Mouse (Mus musculus): Measurements from ENCODE around the gene Gm10570. TPM values are rescaled to one million over a fixed set of nuclear protein-coding genes. Genes with fewer than 3 reads are reported as not detected.

Gene Gm10570
- polyA plus RNA-seq, 1 experiment from 2014 or later, result not detected

- H3K27me3 ChIP-seq (ENCODE audit: insufficient read depth, low read length), result no peaks in the 10 kb centered on the region
- H3K4me3 ChIP-seq (ENCODE audit: low read depth, low read length), result no peak overlapping the region
- H3K9me3 ChIP-seq (ENCODE audit: low read depth, low read length), result no peaks in the 10 kb centered on the region
- H3K9ac ChIP-seq, result no peak overlapping the region
- no peak overlapping the region for H3K27ac ChIP-seq (ENCODE audit: low read depth)
- DNase-seq (no peak), ATAC-seq (ENCODE audit: insufficient read depth) (no peak)
- no peaks in the 10 kb centered on the region for H3K4me1 ChIP-seq (ENCODE audit: insufficient read depth)
- no peak overlapping the region for H3K4me2 ChIP-seq
- WGBS, result 76% methylated on average over 9 of the region's 9 CpGs
- H3K36me3 ChIP-seq (ENCODE audit: insufficient read depth), result peaks cover 62% of the 10 kb centered on the region
- TF ChIP-seq CTCF (IDR thresholded peaks at IDR 0.05; ENCODE audit: low read depth), result no peak
Measured at GRCm38 (mm10) chr4:130327366-130327765, 18.9 kb upstream of the Gm10570 start.

- ATAC-seq (ENCODE audit: insufficient read depth), result no peak
- 93% methylated on average over 2 of the region's 2 CpGs for WGBS
Measured at GRCm38 (mm10) chr4:130325446-130325845, 17.0 kb upstream of the Gm10570 start.

GRCm38 (mm10) chr4:130323607-130324006 lies 15.1 kb upstream of the Gm10570 start:
- TF ChIP-seq CTCF (IDR thresholded peaks at IDR 0.05; ENCODE audit: low read depth), result no peak
- no peak for ATAC-seq (ENCODE audit: insufficient read depth)
- DNase-seq, result no peak
- Histone ChIP-seq H3K27ac (ENCODE audit: low read depth) (peak overlapping the region; percentile 36; the same call in 1 of the 2 replicates), H3K4me1 (ENCODE audit: insufficient read depth) (no peaks in the 10 kb centered on the region), H3K4me3 (ENCODE audit: low read depth, low read length) (no peak overlapping the region), H3K27me3 (ENCODE audit: insufficient read depth, low read length) (no peaks in the 10 kb centered on the region), H3K36me3 (ENCODE audit: insufficient read depth) (peaks cover 68% of the 10 kb centered on the region), H3K4me2 (no peak overlapping the region), H3K9ac (no peak overlapping the region), H3K9me3 (ENCODE audit: low read depth, low read length) (no peaks in the 10 kb centered on the region)
- 59% methylated on average over 5 of the region's 5 CpGs for WGBS

More at GRCm38 (mm10) chr4:130325446-130325845, 17.0 kb upstream of the Gm10570 start:
- TF ChIP-seq CTCF (IDR thresholded peaks at IDR 0.05; ENCODE audit: low read depth), result 0 out of 2 replicates have a peak, but pooled peaks have one; percentile 21
- no peak for DNase-seq
- Histone ChIP-seq H3K27me3 (ENCODE audit: insufficient read depth, low read length) (no peaks in the 10 kb centered on the region), H3K27ac (ENCODE audit: low read depth) (no peak overlapping the region), H3K9ac (no peak overlapping the region), H3K4me1 (ENCODE audit: insufficient read depth) (no peaks in the 10 kb centered on the region), H3K4me2 (no peak overlapping the region), H3K36me3 (ENCODE audit: insufficient read depth) (peaks cover 62% of the 10 kb centered on the region), H3K4me3 (ENCODE audit: low read depth, low read length) (no peak overlapping the region), H3K9me3 (ENCODE audit: low read depth, low read length) (no peaks in the 10 kb centered on the region)

- 62% methylated on average over 1 of the region's 1 CpGs for WGBS
- no peak for TF ChIP-seq CTCF (IDR thresholded peaks at IDR 0.05; ENCODE audit: low read depth)
- H3K27ac ChIP-seq (ENCODE audit: low read depth), result peak overlapping the region; percentile 36; the same call in 1 of the 2 replicates
Measured at GRCm38 (mm10) chr4:130323165-130323564, 14.7 kb upstream of the Gm10570 start.

GRCm38 (mm10) chr4:130322567-130322966 lies 14.1 kb upstream of the Gm10570 start:
- no peak overlapping the region for H3K9ac ChIP-seq
- H3K4me3 ChIP-seq (ENCODE audit: low read depth, low read length), result no peak overlapping the region
- no peak overlapping the region for H3K27ac ChIP-seq (ENCODE audit: low read depth)
- peaks cover 63% of the 10 kb centered on the region for H3K36me3 ChIP-seq (ENCODE audit: insufficient read depth)
- H3K4me2 ChIP-seq, result no peak overlapping the region
- no peak for DNase-seq
- no peak for TF ChIP-seq CTCF (IDR thresholded peaks at IDR 0.05; ENCODE audit: low read depth)
- H3K27me3 ChIP-seq (ENCODE audit: insufficient read depth, low read length), result no peaks in the 10 kb centered on the region
- no peaks in the 10 kb centered on the region for H3K9me3 ChIP-seq (ENCODE audit: low read depth, low read length)
- ATAC-seq (ENCODE audit: insufficient read depth), result no peak
- WGBS, result 72% methylated on average over 7 of the region's 7 CpGs
- H3K4me1 ChIP-seq (ENCODE audit: insufficient read depth), result no peaks in the 10 kb centered on the region

More at GRCm38 (mm10) chr4:130323165-130323564, 14.7 kb upstream of the Gm10570 start:
- Histone ChIP-seq H3K36me3 (ENCODE audit: insufficient read depth) (peaks cover 65% of the 10 kb centered on the region), H3K27me3 (ENCODE audit: insufficient read depth, low read length) (no peaks in the 10 kb centered on the region), H3K4me2 (no peak overlapping the region), H3K9ac (no peak overlapping the region), H3K4me3 (ENCODE audit: low read depth, low read length) (no peak overlapping the region), H3K9me3 (ENCODE audit: low read depth, low read length) (no peaks in the 10 kb centered on the region), H3K4me1 (ENCODE audit: insufficient read depth) (no peaks in the 10 kb centered on the region)
- ATAC-seq (ENCODE audit: insufficient read depth), result no peak
- no peak for DNase-seq

GRCm38 (mm10) chr4:130321640-130322039 lies 13.2 kb upstream of the Gm10570 start:
- peaks cover 58% of the 10 kb centered on the region for H3K36me3 ChIP-seq (ENCODE audit: insufficient read depth)

GRCm38 (mm10) chr4:130319564-130319963 lies 11.1 kb upstream of the Gm10570 start:
- Histone ChIP-seq H3K36me3 (ENCODE audit: insufficient read depth) (peaks cover 61% of the 10 kb centered on the region), H3K4me2 (no peak overlapping the region), H3K27me3 (ENCODE audit: insufficient read depth, low read length) (no peaks in the 10 kb centered on the region), H3K4me3 (ENCODE audit: low read depth, low read length) (no peak overlapping the region), H3K9ac (no peak overlapping the region), H3K4me1 (ENCODE audit: insufficient read depth) (no peaks in the 10 kb centered on the region), H3K27ac (ENCODE audit: low read depth) (no peak overlapping the region), H3K9me3 (ENCODE audit: low read depth, low read length) (no peaks in the 10 kb centered on the region)
- TF ChIP-seq CTCF (IDR thresholded peaks at IDR 0.05; ENCODE audit: low read depth), result no peak
- DNase-seq, result no peak
- no peak for ATAC-seq (ENCODE audit: insufficient read depth)
- WGBS, result 79% methylated on average over 7 of the region's 7 CpGs

More at GRCm38 (mm10) chr4:130321640-130322039, 13.2 kb upstream of the Gm10570 start:
- no peak for TF ChIP-seq CTCF (IDR thresholded peaks at IDR 0.05; ENCODE audit: low read depth)
- H3K9me3 ChIP-seq (ENCODE audit: low read depth, low read length), result no peaks in the 10 kb centered on the region
- no peak overlapping the region for H3K4me2 ChIP-seq
- no peak overlapping the region for H3K27ac ChIP-seq (ENCODE audit: low read depth)
- no peak overlapping the region for H3K9ac ChIP-seq
- no peaks in the 10 kb centered on the region for H3K4me1 ChIP-seq (ENCODE audit: insufficient read depth)
- H3K27me3 ChIP-seq (ENCODE audit: insufficient read depth, low read length), result no peaks in the 10 kb centered on the region
- H3K4me3 ChIP-seq (ENCODE audit: low read depth, low read length), result no peak overlapping the region
- no peak for DNase-seq
- WGBS, result 86% methylated on average over 7 of the region's 7 CpGs
- ATAC-seq (ENCODE audit: insufficient read depth), result no peak
